Comparison of ENCODE assay signal across 8 mouse cellular contexts in genomic region chr19:45783933-45784576, GRCm38 (mm10). TPM values are rescaled to one million over a fixed set of nuclear protein-coding genes. Genes with fewer than 3 reads are reported as not detected.
DNase-seq lines count a peak whose midpoint lies in the region; ATAC-seq lines count a peak whose summit lies in the region.

No protein-coding gene starts in this region.

- peak overlapping the region; percentile 85 for H3K27ac ChIP-seq in kidney, embryonic 16.5 days (ENCODE audit: low read length)
- peak overlapping the region; percentile 41 for H3K27ac ChIP-seq in embryonic facial prominence, embryonic 13.5 days
- peak overlapping the region; percentile 96; the same call in 1 of the 2 replicates for H3K27ac ChIP-seq in intestine, embryonic 15.5 days
- peak overlapping the region; percentile 6; the same call in 1 of the 2 replicates for H3K27ac ChIP-seq in midbrain, embryonic 16.5 days (ENCODE audit: low read length)

- whole genome bisulfite sequencing in kidney, embryonic 16.5 days, result 29% methylated on average over 17 of the region's 17 CpGs
- WGBS in embryonic facial prominence, embryonic 13.5 days, result 30% methylated on average over 17 of the region's 17 CpGs
- WGBS in intestine, embryonic 15.5 days, result 29% methylated on average over 17 of the region's 17 CpGs
- 33% methylated on average over 17 of the region's 17 CpGs for WGBS in midbrain, embryonic 16.5 days

- H3K9ac ChIP-seq in kidney, embryonic 16.5 days (replicated peaks; ENCODE audit: low read length), result peak overlapping the region; percentile 72
- peak overlapping the region; percentile 58 for H3K9ac ChIP-seq in embryonic facial prominence, embryonic 13.5 days
- H3K9ac ChIP-seq in intestine, embryonic 15.5 days, result peak overlapping the region; percentile 50
- H3K9ac ChIP-seq in midbrain, embryonic 16.5 days (ENCODE audit: low read depth, low read length), result peak overlapping the region; percentile 48; the same call in 1 of the 2 replicates

- DNase-seq in kidney, postnatal 14 days, result no peak
- DNase-seq in ovary, adult 18-20 months (ENCODE audit: low spot score), result no peak
- no peak for DNase-seq in left cerebral cortex, postnatal 4 days
- DNase-seq in spleen, postnatal 14 days (ENCODE audit: low spot score in 2 of 2), result no peak

- peak overlapping the region; percentile 76 for H3K4me2 ChIP-seq in kidney, embryonic 16.5 days (replicated peaks; ENCODE audit: low read depth, low read length)
- peak overlapping the region; percentile 62 for H3K4me2 ChIP-seq in embryonic facial prominence, embryonic 13.5 days
- H3K4me2 ChIP-seq in intestine, embryonic 15.5 days (replicated peaks), result peak overlapping the region; percentile 69
- H3K4me2 ChIP-seq in midbrain, embryonic 16.5 days (ENCODE audit: low read length), result peak overlapping the region; percentile 67

- H3K36me3 ChIP-seq in kidney, embryonic 16.5 days (ENCODE audit: insufficient read depth, low read length), result 0 out of 2 replicates have a peak, but pooled peaks cover 2% of the 10 kb centered on the region
- peaks cover 12% of the 10 kb centered on the region for H3K36me3 ChIP-seq in embryonic facial prominence, embryonic 13.5 days
- H3K36me3 ChIP-seq in intestine, embryonic 15.5 days, result peaks cover 6% of the 10 kb centered on the region; the same call in 1 of the 2 replicates
- no peaks in the 10 kb centered on the region for H3K36me3 ChIP-seq in midbrain, embryonic 16.5 days (ENCODE audit: control insufficient read depth, insufficient read depth, low read length)

- H3K4me1 ChIP-seq in kidney, embryonic 16.5 days (ENCODE audit: insufficient read depth, low read length), result peaks cover 22% of the 10 kb centered on the region
- peaks cover 28% of the 10 kb centered on the region for H3K4me1 ChIP-seq in embryonic facial prominence, embryonic 13.5 days
- peaks cover 20% of the 10 kb centered on the region for H3K4me1 ChIP-seq in intestine, embryonic 15.5 days (replicated peaks)
- peaks cover 34% of the 10 kb centered on the region for H3K4me1 ChIP-seq in midbrain, embryonic 16.5 days (ENCODE audit: control insufficient read depth, insufficient read depth, low read length)

- no peaks in the 10 kb centered on the region for H3K9me3 ChIP-seq in kidney, embryonic 16.5 days (ENCODE audit: low read length)
- no peaks in the 10 kb centered on the region for H3K9me3 ChIP-seq in embryonic facial prominence, embryonic 13.5 days
- no peaks in the 10 kb centered on the region for H3K9me3 ChIP-seq in intestine, embryonic 15.5 days
- no peaks in the 10 kb centered on the region for H3K9me3 ChIP-seq in midbrain, embryonic 16.5 days (replicated peaks; ENCODE audit: control insufficient read depth, low read length, poor library complexity, severe bottlenecking)

- peak overlapping the region; percentile 97 for H3K4me3 ChIP-seq in kidney, embryonic 16.5 days (ENCODE audit: low read length)
- H3K4me3 ChIP-seq in embryonic facial prominence, embryonic 13.5 days, result peak overlapping the region; percentile 99
- H3K4me3 ChIP-seq in intestine, embryonic 15.5 days (replicated peaks), result peak overlapping the region; percentile 100
- peak overlapping the region; percentile 99 for H3K4me3 ChIP-seq in midbrain, embryonic 16.5 days (ENCODE audit: low read depth, low read length)

- no peaks in the 10 kb centered on the region for H3K27me3 ChIP-seq in kidney, embryonic 16.5 days (ENCODE audit: insufficient read depth, low read length)
- no peaks in the 10 kb centered on the region for H3K27me3 ChIP-seq in embryonic facial prominence, embryonic 13.5 days
- H3K27me3 ChIP-seq in intestine, embryonic 15.5 days (replicated peaks), result no peaks in the 10 kb centered on the region
- H3K27me3 ChIP-seq in midbrain, embryonic 16.5 days (ENCODE audit: control insufficient read depth, insufficient read depth, low read depth, low read length), result no peaks in the 10 kb centered on the region

- intact Hi-C loops in left cerebral cortex, postnatal 4 days (cut with DNase I), result no loop called here

- no peak for ATAC-seq in kidney, embryonic 16.5 days (ENCODE audit: low FRiP score, low TSS enrichment)
- ATAC-seq in embryonic facial prominence, embryonic 13.5 days (ENCODE audit: insufficient number of reproducible peaks, insufficient read depth, low FRiP score, low TSS enrichment, low read depth), result no peak; the same call in 1 of the 2 replicates
- ATAC-seq in intestine, embryonic 15.5 days, result no peak; the same call in 1 of the 2 replicates
- ATAC-seq in midbrain, embryonic 16.5 days, result no peak

RNA-seq across cellular contexts. Expression of gene Mgea5, which starts 0.4 kb away (rescaled TPM):
- polyA plus RNA-seq in kidney, embryonic 16.5 days (2015; fragmentation: Nextera tagmentation; extraction: Ambion mirVana), result 42.9 and 52.3 TPM in 2 replicates
- 70.7 and 74.5 TPM in 2 replicates for polyA plus RNA-seq in embryonic facial prominence, embryonic 13.5 days (2015; fragmentation: Nextera tagmentation; extraction: Ambion mirVana)
- 36.3 and 36.4 TPM in 2 replicates for polyA plus RNA-seq in intestine, embryonic 15.5 days (2015; fragmentation: Nextera tagmentation; extraction: Ambion mirVana)
- 76.5 and 84.0 TPM in 2 replicates for polyA plus RNA-seq in midbrain, embryonic 16.5 days (2015; fragmentation: Nextera tagmentation; extraction: Ambion mirVana)
- total RNA-seq in left cerebral cortex, postnatal 4 days (2021), result 100 to 1,000 TPM; 207 to 210 TPM

RNA-seq across cellular contexts. Expression of gene Kcnip2, which starts 31.8 kb away (rescaled TPM):
- 2.0 and 2.3 TPM in 2 replicates for polyA plus RNA-seq in kidney, embryonic 16.5 days (2015; fragmentation: Nextera tagmentation; extraction: Ambion mirVana)
- polyA plus RNA-seq in embryonic facial prominence, embryonic 13.5 days (2015; fragmentation: Nextera tagmentation; extraction: Ambion mirVana), result 1.3 TPM in 2 replicates
- polyA plus RNA-seq in intestine, embryonic 15.5 days (2015; fragmentation: Nextera tagmentation; extraction: Ambion mirVana), result 1.6 and 1.8 TPM in 2 replicates
- 8.2 and 10.0 TPM in 2 replicates for polyA plus RNA-seq in midbrain, embryonic 16.5 days (2015; fragmentation: Nextera tagmentation; extraction: Ambion mirVana)
- 10 to 100 TPM; 61.2 to 67.7 TPM for total RNA-seq in left cerebral cortex, postnatal 4 days (2021)

RNA-seq across cellular contexts. Expression of gene Npm3, which starts 34.7 kb away (rescaled TPM):
- polyA plus RNA-seq in kidney, embryonic 16.5 days (2015; fragmentation: Nextera tagmentation; extraction: Ambion mirVana), result 16.3 and 18.1 TPM in 2 replicates
- 16.8 and 17.7 TPM in 2 replicates for polyA plus RNA-seq in embryonic facial prominence, embryonic 13.5 days (2015; fragmentation: Nextera tagmentation; extraction: Ambion mirVana)
- 13.4 and 14.7 TPM in 2 replicates for polyA plus RNA-seq in intestine, embryonic 15.5 days (2015; fragmentation: Nextera tagmentation; extraction: Ambion mirVana)
- 7.9 TPM in 2 replicates for polyA plus RNA-seq in midbrain, embryonic 16.5 days (2015; fragmentation: Nextera tagmentation; extraction: Ambion mirVana)
- total RNA-seq in left cerebral cortex, postnatal 4 days (2021), result 10 to 100 TPM; 26.3 to 31.6 TPM

RNA-seq across cellular contexts. Expression of gene Fgf8, which starts 41.3 kb away (rescaled TPM):
- 13.0 and 15.5 TPM in 2 replicates for polyA plus RNA-seq in kidney, embryonic 16.5 days (2015; fragmentation: Nextera tagmentation; extraction: Ambion mirVana)
- polyA plus RNA-seq in embryonic facial prominence, embryonic 13.5 days (2015; fragmentation: Nextera tagmentation; extraction: Ambion mirVana), result 1.6 and 2.5 TPM in 2 replicates
- not detected in 2 replicates for polyA plus RNA-seq in intestine, embryonic 15.5 days (2015; fragmentation: Nextera tagmentation; extraction: Ambion mirVana)
- polyA plus RNA-seq in midbrain, embryonic 16.5 days (2015; fragmentation: Nextera tagmentation; extraction: Ambion mirVana), result 0.23 and 1.2 TPM in 2 replicates
- not detected for total RNA-seq in left cerebral cortex, postnatal 4 days (2021)

Comparison
In these comparisons a context has a peak if more than half of its experiments do, and no peak if none do; other contexts are left out.
1. H3K27ac ChIP-seq: peak in every context shown above with its lines; median percentile 96 in intestine, embryonic 15.5 days; 85 in kidney, embryonic 16.5 days; 41 in embryonic facial prominence, embryonic 13.5 days; 6 in midbrain, embryonic 16.5 days.